Comparison of ENCODE assay signal across 14 mouse cellular contexts in the genomic region with DNA sequence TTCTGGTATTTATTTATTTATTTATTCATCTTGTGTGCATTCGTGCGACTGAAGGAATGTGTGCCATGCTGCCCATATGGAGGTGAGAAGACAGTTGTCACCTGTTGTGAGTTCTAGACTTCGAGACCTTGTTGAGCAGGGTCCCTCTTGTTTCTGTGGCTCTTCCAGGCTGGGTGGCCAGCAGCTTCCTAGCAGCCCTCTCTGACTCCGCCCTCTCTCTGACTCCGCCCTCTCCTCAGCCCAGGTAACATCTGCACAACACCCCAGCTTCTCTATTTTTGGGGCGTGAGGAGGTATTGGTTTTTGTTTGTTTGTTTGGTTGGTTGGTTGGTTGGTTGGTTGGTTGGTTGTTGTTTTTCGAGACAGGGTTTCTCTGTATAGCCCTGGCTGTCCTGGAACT. TPM values are rescaled to one million over a fixed set of nuclear protein-coding genes. Genes with fewer than 3 reads are reported as not detected.
"Had no signal": no experiment of that assay in that cellular context is flagged by ENCODE, and none has a peak within 500 bp of the region (broad histone marks: within the 10 kb centered on the region; RNA-seq: fewer than 3 reads in every experiment).

No protein-coding gene starts in this region.

- H3K9me3 ChIP-seq: limb, embryonic 12.5 days had no signal

- H3K36me3 ChIP-seq: limb, embryonic 12.5 days had no signal

- H3K4me3 ChIP-seq: limb, embryonic 12.5 days; megakaryocyte, embryonic 14.5 days had no signal

- H3K9ac ChIP-seq: limb, embryonic 12.5 days; liver, embryonic 14.5 days had no signal

- H3K4me2 ChIP-seq: limb, embryonic 12.5 days; midbrain, embryonic 11.5 days had no signal

- H3K27me3 ChIP-seq: limb, embryonic 12.5 days had no signal

- H3K27ac ChIP-seq: limb, embryonic 12.5 days; liver, embryonic 14.5 days; macrophage had no signal

- H3K4me1 ChIP-seq: limb, embryonic 12.5 days; megakaryocyte, embryonic 14.5 days had no signal

- DNase-seq: kidney, adult 2 months; kidney, postnatal 36 days; layer of hippocampus, adult 9-11 months; lung, adult 2 months; right cerebral cortex, adult 18-20 months; right cerebral cortex, postnatal 25 days; thymus, postnatal 4 days had no signal

RNA-seq across cellular contexts. Expression of a gene that starts 38.2 kb away (rescaled TPM):
- polyA plus RNA-seq: macrophage; small intestine, adult 2 months had no signal

RNA-seq across cellular contexts. Expression of a gene that starts 59.3 kb away (rescaled TPM):
- polyA plus RNA-seq: kidney, embryonic 16.5 days; macrophage had no signal
